Mouse (Mus musculus) kidney, postnatal 0 days (tissue): ENCODE data around the gene Hoxa3. TPM values are rescaled to one million over a fixed set of nuclear protein-coding genes. Genes with fewer than 3 reads are reported as not detected.

ENCODE experiments used
- ATAC-seq: fragments of 200-750 bp; cut with Nextera tagmentation; replicated peaks from 2 replicates; pipeline ENCODE4 v1.8.0; 2017; ENCODE audit warnings: low read depth, moderate number of reproducible peaks, moderate TSS enrichment, moderate library complexity; ENCODE audit not compliant: low FRiP score
- DNase-seq: peaks from one replicate; pipeline ENCODE4 v3.0.0-alpha.2; 2016; ENCODE audit warnings: low spot score
- H3K27ac ChIP-seq: fragments of 300-500 bp; sonication (generic); 2 replicates; pipeline ENCODE4 v1.5.1; 2014; ENCODE audit warnings: mild to moderate bottlenecking
- H3K27me3 ChIP-seq: fragments of 300-500 bp; sonication (generic); 2 replicates; pipeline ENCODE4 v1.6.1; 2014; ENCODE audit warnings: low read length, mixed read lengths; ENCODE audit not compliant: insufficient read depth
- H3K36me3 ChIP-seq: fragments of 300-500 bp; sonication (generic); 2 replicates; pipeline ENCODE4 v1.6.1; 2014; ENCODE audit warnings: low read length, mixed read lengths; ENCODE audit not compliant: insufficient read depth
- H3K4me1 ChIP-seq: fragments of 300-500 bp; sonication (generic); replicated peaks from 2 replicates; pipeline ENCODE4 v1.6.1; 2014; ENCODE audit warnings: antibody characterized with exemption, low read length, mixed read lengths; ENCODE audit not compliant: insufficient read depth
- H3K4me2 ChIP-seq: fragments of 300-500 bp; sonication (generic); 2 replicates; pipeline ENCODE4 v1.6.1; 2014; ENCODE audit warnings: mild to moderate bottlenecking, low read length, moderate library complexity, mixed read lengths
- H3K4me3 ChIP-seq: fragments of 300-500 bp; sonication (generic); replicated peaks from 2 replicates; pipeline ENCODE4 v1.5.1; 2014; ENCODE audit warnings: low read depth, low read length
- H3K9ac ChIP-seq: fragments of 300-500 bp; sonication (generic); 2 replicates; pipeline ENCODE4 v1.6.1; 2014; ENCODE audit warnings: low read depth, low read length
- H3K9me3 ChIP-seq: fragments of 300-500 bp; sonication (generic); replicated peaks from 2 replicates; pipeline ENCODE4 v1.6.1; 2016; ENCODE audit warnings: low read length, inconsistent platforms, mixed read lengths
- CTCF ChIP-seq: IDR thresholded peaks from 2 replicates; pipeline ENCODE4 v1.5.1; 2016; ENCODE audit warnings: antibody characterized with exemption, low read depth, mild to moderate bottlenecking, moderate library complexity
- WGBS: fragments of 180-500 bp; shearing (Covaris S2); extraction: QIAGEN DNeasy Blood & Tissue Kit; methylation state at CpG from one replicate; pipeline ENCODE4 v1.1.7; 2014; 5-methylcytosine and 5-hydroxymethylcytosine counted together
- polyA plus RNA-seq: library from polyadenylated mRNA; unstranded; fragments of >200 nt; fragmentation: Nextera tagmentation; extraction: Ambion mirVana; gene quantifications from 2 replicates; pipeline ENCODE4 v1.2.1, GENCODE M21; 2015

The Hoxa3 gene
- polyA plus RNA-seq, 1 experiment from 2014 or later = 4.8 TPM

DNA sequence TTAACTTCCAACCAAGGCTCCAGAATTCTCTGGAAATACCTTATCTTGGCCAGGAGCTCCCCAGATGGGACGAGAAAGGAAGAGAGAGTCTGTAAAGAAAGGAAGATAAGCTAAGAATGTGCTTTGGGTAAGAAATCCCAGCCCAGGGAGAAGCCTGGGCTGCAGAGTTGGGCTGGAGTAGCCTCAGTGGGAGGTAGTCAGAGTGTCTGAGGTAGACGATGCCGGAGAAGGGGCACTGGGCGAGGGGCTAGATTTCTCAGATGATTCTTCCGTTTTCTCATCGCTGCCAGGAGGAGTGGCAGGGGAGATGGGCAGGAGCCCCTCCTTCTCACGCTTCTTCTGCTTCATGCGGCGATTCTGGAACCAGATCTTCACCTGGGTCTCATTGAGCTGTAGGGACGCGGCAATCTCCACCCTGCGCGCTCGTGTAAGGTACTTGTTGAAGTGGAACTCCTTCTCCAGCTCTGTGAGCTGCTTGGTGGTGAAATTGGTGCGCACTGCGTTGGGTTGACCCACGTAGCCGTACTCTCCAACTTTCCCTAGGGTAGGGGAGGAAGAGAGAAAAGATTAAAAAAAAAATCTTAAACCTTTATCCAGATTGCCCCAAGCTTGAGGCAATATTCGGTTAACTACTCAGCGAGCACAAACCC is 56.5 kb downstream of the Hoxa3 start:
- Histone ChIP-seq H3K27ac (no peak overlapping the region), H3K27me3 (peaks cover 31% of the 10 kb centered on the region), H3K9me3 (no peaks in the 10 kb centered on the region), H3K36me3 (no peaks in the 10 kb centered on the region), H3K4me3 (no peak overlapping the region), H3K4me2 (0 out of 2 replicates have a peak overlapping the region, but pooled peaks have one; percentile 2), H3K4me1 (peaks cover 24% of the 10 kb centered on the region), H3K9ac (no peak overlapping the region)
- WGBS = 26% methylated on average over 20 of the region's 20 CpGs
- TF ChIP-seq CTCF = no peak
- no peak for ATAC-seq
- no peak for DNase-seq

DNA sequence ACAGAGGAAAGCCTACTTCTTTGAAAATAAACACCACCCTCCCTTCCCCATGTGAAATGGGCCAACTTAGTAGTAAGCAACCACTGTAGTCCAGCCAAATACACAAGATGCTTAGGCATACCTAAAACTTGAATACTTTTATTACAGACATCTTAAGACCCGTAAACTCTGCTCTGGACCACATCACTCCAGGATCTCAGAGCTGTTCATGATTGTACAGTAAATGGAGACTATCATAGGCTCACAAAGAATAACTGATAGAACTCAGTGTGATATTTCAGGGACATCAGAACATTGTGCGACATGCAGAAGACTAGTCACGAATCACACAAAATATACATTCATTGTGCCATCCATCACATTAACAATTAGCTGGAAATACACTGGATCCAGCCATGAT is 57.7 kb downstream of the Hoxa3 start:
- no peak overlapping the region for H3K4me2 ChIP-seq
- no peaks in the 10 kb centered on the region for H3K9me3 ChIP-seq
- TF ChIP-seq CTCF = no peak
- H3K9ac ChIP-seq = no peak overlapping the region
- H3K27me3 ChIP-seq = peaks cover 34% of the 10 kb centered on the region
- no peak overlapping the region for H3K4me3 ChIP-seq
- ATAC-seq (no peak), DNase-seq (no peak)
- H3K27ac ChIP-seq = no peak overlapping the region
- H3K36me3 ChIP-seq = no peaks in the 10 kb centered on the region
- peaks cover 15% of the 10 kb centered on the region; the same call in 1 of the 2 replicates for H3K4me1 ChIP-seq
- WGBS = 85% methylated on average over 3 of the region's 3 CpGs

DNA sequence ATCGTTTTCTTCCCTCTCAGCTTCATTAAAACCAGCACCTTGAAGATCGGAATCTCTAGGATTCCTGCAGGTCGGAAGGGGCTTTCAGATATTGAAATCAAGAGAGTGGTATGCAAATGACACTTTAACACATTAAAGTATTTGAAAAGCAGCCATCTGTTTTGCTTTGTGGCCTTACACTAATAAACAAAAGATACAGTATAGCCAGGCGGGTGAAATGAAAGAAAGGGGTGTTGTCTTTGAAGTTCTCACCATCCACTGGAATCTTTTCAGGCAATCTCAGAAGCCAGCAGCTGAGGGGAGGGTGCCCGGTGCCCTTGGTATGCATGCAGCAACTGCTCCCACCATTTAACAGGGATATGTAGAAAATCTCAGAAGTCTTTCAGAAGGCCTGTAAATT is 59.1 kb downstream of the Hoxa3 start:
- no peak overlapping the region for H3K4me3 ChIP-seq
- peaks cover 37% of the 10 kb centered on the region for H3K27me3 ChIP-seq
- peaks cover under 1% of the 10 kb centered on the region; the same call in 1 of the 2 replicates for H3K4me1 ChIP-seq
- DNase-seq (no peak), ATAC-seq (no peak)
- H3K9me3 ChIP-seq = no peaks in the 10 kb centered on the region
- TF ChIP-seq CTCF = no peak
- no peak overlapping the region for H3K9ac ChIP-seq
- H3K36me3 ChIP-seq = no peaks in the 10 kb centered on the region
- WGBS = 59% methylated on average over 5 of the region's 5 CpGs
- no peak overlapping the region for H3K27ac ChIP-seq
- H3K4me2 ChIP-seq = no peak overlapping the region

DNA sequence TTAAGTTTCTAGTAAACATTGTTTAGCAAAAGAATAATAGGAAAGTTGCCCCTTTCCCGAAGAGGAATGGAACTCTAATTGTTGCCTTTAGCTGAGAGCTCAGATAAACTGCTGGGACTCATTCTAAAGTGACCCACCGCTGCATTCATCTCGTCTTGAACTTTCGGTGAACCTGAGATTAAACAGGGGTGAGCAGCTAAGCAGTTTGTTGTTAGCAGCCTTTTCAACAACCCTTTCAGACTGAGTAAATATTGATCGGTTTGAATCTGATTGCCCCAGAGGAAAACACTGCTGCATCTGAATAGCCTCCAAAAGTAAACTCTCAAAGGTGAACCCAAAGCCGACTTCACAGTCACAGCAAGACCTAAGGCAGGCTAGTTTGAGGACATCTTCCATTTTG is 59.9 kb downstream of the Hoxa3 start:
- Histone ChIP-seq H3K27me3 (peaks cover 37% of the 10 kb centered on the region), H3K4me3 (no peak overlapping the region), H3K9ac (no peak overlapping the region), H3K27ac (no peak overlapping the region), H3K4me1 (no peaks in the 10 kb centered on the region), H3K4me2 (no peak overlapping the region), H3K36me3 (no peaks in the 10 kb centered on the region), H3K9me3 (no peaks in the 10 kb centered on the region)
- no peak for TF ChIP-seq CTCF
- no peak for ATAC-seq
- no peak for DNase-seq
- 24% methylated on average over 6 of the region's 6 CpGs for whole genome bisulfite sequencing

DNA sequence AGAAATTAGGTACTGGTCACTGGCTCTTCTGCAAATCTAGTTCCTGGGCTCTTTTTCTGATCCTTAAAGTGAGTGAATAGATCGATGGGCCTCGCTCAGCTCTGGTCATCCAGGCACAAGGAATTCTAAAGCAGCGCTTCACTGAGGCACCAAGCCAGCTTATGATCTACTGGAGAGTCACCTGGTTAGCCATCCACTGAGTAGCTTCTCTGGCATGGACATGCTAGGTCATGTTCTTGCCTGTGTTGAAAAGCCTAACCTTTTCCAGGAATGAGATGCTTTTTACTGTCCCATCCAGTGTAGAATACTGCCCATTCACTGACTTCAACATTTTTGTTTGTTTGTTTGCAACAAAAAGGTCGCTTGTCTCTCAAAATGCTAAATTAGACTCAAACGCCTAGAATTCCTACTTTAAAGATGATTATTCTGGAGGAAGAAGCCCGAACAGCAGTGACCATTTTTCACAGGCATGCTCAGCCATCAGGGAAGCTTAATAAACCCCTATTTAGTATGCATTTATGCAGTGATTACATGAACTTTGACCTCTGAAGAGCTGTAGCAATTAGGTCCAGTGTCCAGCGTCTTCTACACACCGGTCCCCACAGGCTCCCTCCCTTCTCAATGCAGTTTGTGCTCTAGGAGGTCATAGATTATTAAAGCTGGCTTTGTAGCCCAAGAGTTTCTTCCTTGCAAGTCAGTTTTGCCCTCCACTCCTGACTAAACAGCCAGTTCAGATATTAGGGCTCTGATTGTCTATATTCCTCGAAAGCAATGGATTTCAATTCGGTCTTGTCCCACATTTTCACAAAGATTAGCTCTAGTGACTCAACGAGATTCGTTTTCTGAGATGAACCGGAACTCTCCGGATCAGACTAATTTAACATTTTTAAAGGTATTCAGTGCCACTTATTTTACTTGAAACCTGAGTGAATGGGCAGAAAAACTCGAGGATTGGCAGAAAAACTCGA is 60.6 kb downstream of the Hoxa3 start:
- no peak for DNase-seq
- 47% methylated on average over 16 of the region's 16 CpGs for WGBS
- Histone ChIP-seq H3K4me1 (no peaks in the 10 kb centered on the region), H3K9me3 (no peaks in the 10 kb centered on the region), H3K4me3 (no peak overlapping the region), H3K36me3 (no peaks in the 10 kb centered on the region), H3K9ac (no peak overlapping the region), H3K27me3 (peaks cover 37% of the 10 kb centered on the region), H3K27ac (no peak overlapping the region), H3K4me2 (no peak overlapping the region)
- no peak for ATAC-seq
- TF ChIP-seq CTCF = no peak

DNA sequence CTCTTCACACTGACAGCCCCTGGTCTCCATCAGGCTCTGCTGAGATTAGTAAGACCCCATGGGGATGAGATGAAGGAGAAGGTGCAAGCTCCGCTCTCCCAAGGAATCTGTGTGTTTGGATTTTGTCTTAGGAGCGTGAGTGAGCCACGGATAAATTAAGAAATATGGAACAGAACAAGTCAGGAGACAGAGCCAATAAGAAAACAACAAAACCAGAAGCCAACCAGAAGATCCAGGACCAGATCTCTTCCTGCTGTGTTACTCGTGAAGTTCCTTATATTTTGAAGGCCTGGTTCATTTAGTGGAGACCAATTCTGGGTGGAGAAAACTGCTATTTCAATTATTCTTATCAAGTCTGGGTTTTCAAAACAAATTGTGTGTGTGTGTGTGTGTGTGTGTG is 61.6 kb downstream of the Hoxa3 start:
- H3K4me1 ChIP-seq = no peaks in the 10 kb centered on the region
- 76% methylated on average over 4 of the region's 4 CpGs for WGBS
- no peak for TF ChIP-seq CTCF
- DNase-seq (no peak), ATAC-seq (no peak)
- H3K9me3 ChIP-seq = no peaks in the 10 kb centered on the region
- H3K27ac ChIP-seq = no peak overlapping the region
- H3K9ac ChIP-seq = no peak overlapping the region
- no peaks in the 10 kb centered on the region for H3K36me3 ChIP-seq
- peaks cover 30% of the 10 kb centered on the region for H3K27me3 ChIP-seq
- H3K4me3 ChIP-seq = no peak overlapping the region
- no peak overlapping the region for H3K4me2 ChIP-seq
